Mouse (Mus musculus) heart, adult 2 months (tissue): ENCODE results near the gene Dgkg.

ENCODE experiments used
- CTCF ChIP-seq: fragments of 200-600 bp; IDR thresholded peaks from 2 replicates; pipeline ENCODE4 v1.8.1; 2022; ENCODE audit warnings: antibody characterized with exemption, mild to moderate bottlenecking, moderate library complexity
- POLR2A ChIP-seq: fragments of 200-500 bp; IDR thresholded peaks from 2 replicates; pipeline ENCODE4 v1.6.1; 2011; ENCODE audit warnings: mild to moderate bottlenecking, low read depth, low read length, control low read depth; ENCODE audit not compliant: insufficient read depth

DNA sequence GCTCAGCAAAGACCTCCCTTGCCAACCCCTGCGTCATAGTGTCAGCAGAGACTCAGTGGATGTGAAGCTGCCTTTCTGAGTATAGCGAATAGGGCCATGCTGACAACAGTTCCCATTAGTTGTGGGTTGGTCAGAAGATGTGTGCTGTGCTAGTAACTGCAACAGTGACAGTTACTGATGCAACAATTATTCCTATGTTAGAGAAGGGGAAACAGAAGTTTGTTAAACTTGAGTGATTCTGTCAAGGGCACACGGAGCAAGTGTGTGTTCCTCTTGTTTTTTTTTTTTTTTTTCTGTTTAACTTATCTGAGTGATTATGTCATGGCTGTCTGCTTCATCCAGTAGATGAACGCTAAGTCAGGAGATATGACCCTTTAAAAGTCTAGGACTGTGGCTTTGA lies 41.2 kb downstream of the Dgkg start:
- TF ChIP-seq POLR2A (no peak), CTCF (no peak)
